Mouse (Mus musculus) 416B (cell line): ENCODE measurements around the gene Atp6v1g1.

Source experiments
- DNase-seq: peaks from one replicate; pipeline ENCODE4 v3.0.0; 2011; ENCODE audit warnings: low read depth

Gene Atp6v1g1

GRCm38 (mm10) chr4:63546441-63547055, 2.0 kb downstream of the Atp6v1g1 start:
- DNase-seq, result no peak

- peak; percentile 31 for DNase-seq
These were observed 3.2 kb downstream of the Atp6v1g1 start for GRCm38 (mm10) chr4:63547799-63548198.

GRCm38 (mm10) chr4:63548491-63548890, 3.9 kb downstream of the Atp6v1g1 start:
- DNase-seq, result no peak

- no peak for DNase-seq
These were observed 6.3 kb downstream of the Atp6v1g1 start for GRCm38 (mm10) chr4:63550908-63551307.

- no peak for DNase-seq
These were observed 8.3 kb downstream of the Atp6v1g1 start for GRCm38 (mm10) chr4:63552865-63553264.

- peak; percentile 88 for DNase-seq
These were observed 9.4 kb downstream of the Atp6v1g1 start for GRCm38 (mm10) chr4:63553789-63554576.

GRCm38 (mm10) chr4:63554616-63555015, 10.0 kb downstream of the Atp6v1g1 start:
- DNase-seq, result no peak

- DNase-seq, result no peak
These were observed 10.5 kb downstream of the Atp6v1g1 start for GRCm38 (mm10) chr4:63555111-63555510.

GRCm38 (mm10) chr4:63556665-63557064, 12.1 kb downstream of the Atp6v1g1 start:
- DNase-seq, result no peak

- DNase-seq, result peak; percentile 61
These were observed 12.8 kb downstream of the Atp6v1g1 start for GRCm38 (mm10) chr4:63557124-63558059.

- DNase-seq, result peak; percentile 60
These were observed 14.0 kb downstream of the Atp6v1g1 start, which contains the start of gene Tmem268 for GRCm38 (mm10) chr4:63558407-63559081. TSS of gene Tmem268 (plus strand) at chr4:63558781.

GRCm38 (mm10) chr4:63559127-63559697, 14.6 kb downstream of the Atp6v1g1 start:
- DNase-seq, result peak; percentile 25

GRCm38 (mm10) chr4:63560079-63560478, 15.5 kb downstream of the Atp6v1g1 start:
- peak; percentile 67 for DNase-seq

- no peak for DNase-seq
These were observed 17.5 kb downstream of the Atp6v1g1 start for GRCm38 (mm10) chr4:63561861-63562675.

GRCm38 (mm10) chr4:63562742-63563141, 18.2 kb downstream of the Atp6v1g1 start:
- no peak for DNase-seq

- DNase-seq, result no peak
These were observed 23.3 kb downstream of the Atp6v1g1 start for GRCm38 (mm10) chr4:63567712-63568390.

- DNase-seq, result no peak
These were observed 24.8 kb downstream of the Atp6v1g1 start for GRCm38 (mm10) chr4:63569322-63569721.

GRCm38 (mm10) chr4:63570208-63570781, 25.7 kb downstream of the Atp6v1g1 start:
- no peak for DNase-seq

- DNase-seq, result peak; percentile 57
These were observed 28.0 kb downstream of the Atp6v1g1 start for GRCm38 (mm10) chr4:63572621-63573020.
